Mouse (Mus musculus) gastrocnemius, postnatal 4 days (tissue): ENCODE measurements around the gene Prdx4. TPM values are rescaled to one million over a fixed set of nuclear protein-coding genes. Genes with fewer than 3 reads are reported as not detected.
"Not testable (repeated sequence)": the region's sequence is repeated elsewhere in the genome, so short reads cannot be mapped to it uniquely, and the experiment has no call there.

Source experiments
- DNase-seq, 2 experiments: peaks; one replicate each; pipeline ENCODE4 v3.0.0; 2021 to 2022; ENCODE audit warnings: low spot score in 2 of 2, mixed read lengths in 2 of 2
- long read RNA-seq, 2 experiments: library from polyadenylated mRNA; stranded (forward); transcript quantifications; one replicate each; pipeline ENCODE4 v2.0.0; 2021
- total RNA-seq, 2 experiments: library from RNA; stranded (reverse); gene quantifications; 2 replicates each; pipeline ENCODE4 v1.2.3; 2021

Gene Prdx4
- 100 to 1,000 TPM in 1 of 2 experiments, 10 to 100 TPM in 1; 91.9 to 101 TPM for total RNA-seq
- long read RNA-seq, experiment 1, transcript Prdx4-201 (7 exons, 990 nt): major isoform, 88 of 90 reads
- long read RNA-seq, experiment 1, partial matches to known transcripts: 1 of 90 reads
- long read RNA-seq, experiment 1, other reads (novel, unspliced or antisense): 0 of 90 reads
- long read RNA-seq, experiment 2, transcript Prdx4-201 (7 exons, 990 nt): major isoform, 70 of 72 reads
- long read RNA-seq, experiment 2, partial matches to known transcripts: 1 of 72 reads
- long read RNA-seq, experiment 2, other reads (novel, unspliced or antisense): 1 of 72 reads

DNA sequence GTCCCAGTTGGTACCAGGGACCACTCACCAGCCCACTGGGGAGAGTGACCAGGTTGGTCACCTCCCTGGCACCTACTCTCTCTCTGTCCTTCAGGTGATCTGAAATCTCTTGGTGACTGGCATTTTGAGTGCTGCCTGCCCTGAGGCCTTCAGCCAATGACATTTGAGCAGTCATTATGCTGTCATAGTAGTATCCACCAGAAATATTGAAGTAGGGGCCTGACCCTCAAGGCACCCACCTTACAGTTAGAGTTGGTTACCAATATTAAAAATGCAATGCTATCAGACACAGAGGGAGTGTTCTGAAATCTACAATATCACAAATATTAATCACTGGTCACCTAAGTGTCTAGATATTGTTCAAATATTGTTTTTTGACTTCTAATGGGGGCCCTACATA, at the start of gene Prdx4:
Gene Prdx4, minus strand, starts transcription at position 101 of the 400 bp plus-strand sequence.
- DNase-seq: no peak

- DNase-seq: peak in 1 of 2 experiments; percentile 8
Measured at GRCm38 (mm10) chrX:155376538-155376937, 36.0 kb upstream of the Prdx4 start.

- DNase-seq: no peak
Measured at GRCm38 (mm10) chrX:155375458-155375857, 34.9 kb upstream of the Prdx4 start.

DNA sequence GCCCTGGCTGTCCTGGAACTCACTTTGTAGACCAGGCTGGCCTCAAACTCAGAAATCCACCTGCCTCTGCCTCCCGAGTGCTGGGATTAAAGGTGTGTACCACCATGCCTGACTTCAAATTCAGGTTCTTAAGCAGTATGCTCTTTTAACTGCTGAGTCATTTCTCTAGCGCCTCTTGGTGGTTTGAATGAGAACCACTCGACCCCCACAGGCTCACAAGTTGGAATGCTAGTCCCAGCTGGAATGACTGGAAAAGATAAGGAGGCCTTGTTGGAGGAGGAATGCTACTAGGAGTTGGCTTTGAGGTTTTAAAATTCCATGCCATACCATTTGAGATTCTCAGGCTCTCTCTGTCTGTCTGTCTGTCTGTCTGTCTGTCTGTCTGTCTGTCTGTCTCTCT, 29.6 kb upstream of the Prdx4 start:
- DNase-seq: not testable (repeated sequence)

- no peak for DNase-seq
Measured at GRCm38 (mm10) chrX:155365095-155365494, 24.5 kb upstream of the Prdx4 start.

- no peak for DNase-seq
Measured at GRCm38 (mm10) chrX:155346249-155346648, 5.7 kb upstream of the Prdx4 start.

GRCm38 (mm10) chrX:155337905-155338721, 2.4 kb downstream of the Prdx4 start:
- peak; percentile 78 to 83 for DNase-seq

DNA sequence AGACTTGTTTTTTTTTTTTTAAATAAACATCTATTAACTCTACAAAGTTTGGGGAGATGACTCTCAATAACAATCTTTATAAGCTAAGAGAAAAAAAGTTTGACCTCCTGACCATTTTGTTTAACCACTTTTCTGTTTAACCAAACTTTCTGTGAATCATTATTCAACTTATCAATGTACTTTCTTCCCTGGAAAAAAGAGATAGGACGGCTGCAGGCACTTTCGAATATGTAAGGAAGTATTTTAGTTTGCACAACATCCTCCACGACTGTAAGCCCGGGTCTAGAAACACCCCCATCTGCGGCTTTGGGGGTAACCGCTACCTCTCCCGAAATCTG, 3.0 kb downstream of the Prdx4 start:
- DNase-seq: no peak

DNA sequence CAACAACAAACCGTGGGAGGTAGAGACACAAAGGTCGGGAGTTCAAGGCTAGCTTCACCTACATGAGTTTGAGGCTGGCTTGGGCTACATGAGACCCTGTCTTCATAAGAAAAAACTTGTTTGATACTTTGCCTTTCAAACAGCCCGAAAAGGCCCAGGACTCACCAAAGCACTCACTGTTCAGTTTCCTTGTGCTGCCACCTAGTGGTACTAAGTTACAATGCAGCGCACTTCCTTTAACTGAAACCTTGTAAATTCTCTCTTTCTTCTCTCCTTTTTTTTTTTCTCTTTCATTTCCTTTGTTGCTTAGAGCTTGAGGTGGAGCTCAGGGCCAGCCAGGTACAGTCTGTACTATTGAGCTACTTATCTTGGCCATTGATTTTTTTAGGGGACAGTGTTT, 22.5 kb downstream of the Prdx4 start:
- DNase-seq: peak in 1 of 2 experiments; percentile 11

DNA sequence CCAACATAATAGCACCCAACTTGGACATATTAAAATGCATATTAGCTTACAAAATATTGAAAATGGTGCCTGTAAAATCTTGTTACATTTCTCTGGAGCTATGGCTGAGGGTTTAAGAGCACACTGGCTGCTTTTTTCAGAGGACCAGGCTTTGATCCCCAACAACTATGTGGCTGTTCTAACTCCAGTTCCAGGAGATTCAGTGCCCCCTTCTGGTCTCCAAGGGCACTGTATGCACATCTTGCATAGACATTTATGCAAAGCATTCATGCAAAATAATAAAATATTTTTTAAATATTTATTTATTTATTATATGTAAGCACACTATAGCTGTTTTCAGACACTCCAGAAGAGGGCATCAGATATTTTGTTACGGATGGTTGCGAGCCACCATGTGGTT, 34.2 kb downstream of the Prdx4 start:
- no peak for DNase-seq

- no peak for DNase-seq
Measured at GRCm38 (mm10) chrX:155280427-155281044, 60.0 kb downstream of the Prdx4 start.

GRCm38 (mm10) chrX:155278483-155278882, 62.1 kb downstream of the Prdx4 start:
- DNase-seq: no peak

Other genes with a start within 250 kb of the Prdx4 start
- not detected for gene Magea2, start 247.1 kb downstream of the Prdx4 start, total RNA-seq
- not detected for gene Cldn34b2, start 212.3 kb downstream of the Prdx4 start, total RNA-seq
- gene Sat1, start 124.3 kb downstream of the Prdx4 start, total RNA-seq: 10 to 100 TPM; 25.5 to 39.9 TPM
- 10 to 100 TPM; 36.3 to 36.5 TPM for gene Acot9, start 78.3 kb downstream of the Prdx4 start, total RNA-seq